Mouse (Mus musculus) sigmoid colon, adult 10 weeks (tissue): ENCODE measurements around the gene Aox2. TPM values are rescaled to one million over a fixed set of nuclear protein-coding genes. Genes with fewer than 3 reads are reported as not detected.

Experiments used
- polyA plus RNA-seq: library from polyadenylated mRNA; stranded (reverse); fragments of 350-450 nt; fragmentation: Illumina TruSeq; extraction: RNeasy Lipid Tissue Mini Kit (QIAGEN cat#74804); gene quantifications from one replicate; pipeline ENCODE4 v1.2.3, GENCODE M21; 2014; ENCODE audit warnings: low read depth, low replicate concordance

The Aox2 gene
- 0.22 TPM for polyA plus RNA-seq

DNA sequence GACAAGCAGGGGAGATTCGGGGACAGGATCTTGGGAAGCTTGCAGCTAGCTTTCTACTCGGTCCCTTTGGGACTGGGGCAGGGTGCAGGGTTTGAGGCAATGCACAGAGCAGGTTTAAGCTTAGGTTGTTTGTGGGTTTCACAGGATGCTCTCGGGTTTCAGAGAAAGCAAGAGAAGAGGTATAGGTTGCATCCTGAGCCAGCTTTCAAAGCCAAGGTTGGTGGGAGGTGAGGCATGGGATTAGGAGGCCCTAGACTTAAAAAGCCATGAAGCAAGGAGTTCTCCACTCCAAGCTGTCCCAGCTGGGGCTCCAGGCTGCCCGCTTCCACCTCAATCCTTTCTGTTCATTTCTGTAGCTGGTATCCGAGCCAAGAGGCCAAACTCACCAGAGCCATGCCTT is at the start of gene Aox2:
Aox2 (plus strand) TSS at position 301 of the 400 bp plus-strand sequence.

DNA sequence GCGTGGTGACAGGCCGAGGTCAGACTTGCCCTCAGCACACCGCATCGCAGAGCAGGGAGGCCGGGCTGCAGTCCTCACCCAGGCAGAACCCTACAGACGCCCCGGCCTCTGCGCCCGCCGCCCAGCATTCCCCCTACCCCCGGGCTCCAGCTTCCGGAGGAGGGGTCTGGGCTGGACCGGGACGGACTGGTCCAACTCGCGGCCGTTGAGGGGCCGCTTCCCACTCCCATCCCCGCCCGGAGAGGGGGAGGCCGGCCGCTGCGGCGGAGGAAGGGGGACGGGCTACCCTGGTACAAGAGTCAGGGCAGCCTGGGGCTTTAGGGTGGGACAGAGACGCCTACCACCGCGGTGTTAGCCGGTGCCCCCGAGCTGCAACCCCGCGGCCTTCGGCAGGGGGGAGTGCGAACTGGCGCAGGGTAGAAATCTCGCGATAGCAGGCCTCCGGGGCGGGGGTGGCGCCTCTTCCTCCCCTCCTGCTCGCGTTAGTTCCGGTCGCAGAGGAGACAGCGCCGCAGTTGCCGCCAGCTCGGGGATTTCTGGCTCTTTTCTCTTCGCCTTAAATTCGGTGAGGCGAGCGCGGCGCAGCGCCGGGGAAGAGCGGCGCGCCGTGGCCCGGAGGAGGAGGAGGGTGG is 114.6 kb downstream of the Aox2 start, which contains the start of gene Bzw1:
Bzw1 (plus strand) TSS at position 247 of the 632 bp plus-strand sequence.

GRCm38 (mm10) chr1:58423371-58424248 is 145.5 kb downstream of the Aox2 start, which contains the start of gene Clk1:
TSS of gene Clk1 (minus strand) at chr1:58424066.

Other genes starting within 250 kb of the Aox2 start
- gene Aox1, start 248.4 kb upstream of the Aox2 start, polyA plus RNA-seq: 2.3 TPM
- gene Aox3, start 165.2 kb upstream of the Aox2 start, polyA plus RNA-seq: 0.32 TPM
- not detected for gene Aox4, start 67.9 kb upstream of the Aox2 start, polyA plus RNA-seq
- 460 TPM for gene Bzw1, start 114.6 kb downstream of the Aox2 start, polyA plus RNA-seq
- 1,145 TPM for gene Clk1, start 145.7 kb downstream of the Aox2 start, polyA plus RNA-seq
- 23.3 TPM for gene Nif3l1, start 166.8 kb downstream of the Aox2 start, polyA plus RNA-seq
- gene Ppil3, start 167.2 kb downstream of the Aox2 start, polyA plus RNA-seq: 90.8 TPM
- 43.5 TPM for gene Orc2, start 226.8 kb downstream of the Aox2 start, polyA plus RNA-seq